Mouse (Mus musculus) lung, postnatal 36 days (tissue): ENCODE measurements around the gene Prkce.

Source experiments
- DNase-seq: peaks from one replicate; pipeline ENCODE4 v3.0.0; 2022; ENCODE audit warnings: mixed read lengths

Gene Prkce

DNA sequence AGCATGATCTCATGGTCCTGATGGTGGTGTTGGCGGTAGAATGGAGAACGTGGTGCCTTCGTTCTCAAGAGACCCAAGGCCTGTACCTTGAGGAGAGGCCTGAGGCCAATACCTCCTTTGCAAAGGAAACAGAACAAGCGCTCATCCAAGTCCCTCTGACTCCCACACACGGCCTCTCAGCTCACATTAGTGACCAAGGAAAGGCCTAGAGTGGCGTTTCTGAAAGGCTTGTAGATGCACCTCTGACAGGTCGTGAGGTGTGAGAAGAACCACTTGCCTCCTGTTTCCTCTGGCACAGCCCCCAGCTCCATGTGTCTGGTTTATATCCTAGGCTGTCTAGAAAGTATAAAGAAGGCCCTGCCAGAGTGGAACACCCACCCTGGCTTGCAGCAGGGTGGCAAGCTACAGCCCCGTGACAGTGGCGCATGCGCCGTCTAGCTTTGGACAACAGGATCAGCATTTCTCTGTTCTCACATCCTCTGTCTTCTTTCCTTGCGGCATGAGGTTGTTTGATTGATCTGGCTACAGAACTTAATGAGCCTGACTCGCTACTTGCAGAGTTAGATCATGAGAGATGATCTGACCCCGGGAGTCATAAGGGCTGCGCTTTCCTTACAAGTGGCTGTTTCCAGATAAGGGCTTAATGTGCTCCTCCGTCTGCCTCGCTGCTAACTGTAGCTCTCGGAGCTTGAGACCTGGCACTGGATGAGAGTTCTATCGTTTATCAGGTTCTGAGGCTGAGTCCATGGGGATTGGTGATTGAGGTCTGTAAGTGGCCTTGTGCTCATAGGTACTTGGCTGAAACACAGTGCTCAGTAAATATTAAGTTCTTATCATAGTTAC is 136.0 kb downstream of the Prkce start:
- DNase-seq, result no peak

DNA sequence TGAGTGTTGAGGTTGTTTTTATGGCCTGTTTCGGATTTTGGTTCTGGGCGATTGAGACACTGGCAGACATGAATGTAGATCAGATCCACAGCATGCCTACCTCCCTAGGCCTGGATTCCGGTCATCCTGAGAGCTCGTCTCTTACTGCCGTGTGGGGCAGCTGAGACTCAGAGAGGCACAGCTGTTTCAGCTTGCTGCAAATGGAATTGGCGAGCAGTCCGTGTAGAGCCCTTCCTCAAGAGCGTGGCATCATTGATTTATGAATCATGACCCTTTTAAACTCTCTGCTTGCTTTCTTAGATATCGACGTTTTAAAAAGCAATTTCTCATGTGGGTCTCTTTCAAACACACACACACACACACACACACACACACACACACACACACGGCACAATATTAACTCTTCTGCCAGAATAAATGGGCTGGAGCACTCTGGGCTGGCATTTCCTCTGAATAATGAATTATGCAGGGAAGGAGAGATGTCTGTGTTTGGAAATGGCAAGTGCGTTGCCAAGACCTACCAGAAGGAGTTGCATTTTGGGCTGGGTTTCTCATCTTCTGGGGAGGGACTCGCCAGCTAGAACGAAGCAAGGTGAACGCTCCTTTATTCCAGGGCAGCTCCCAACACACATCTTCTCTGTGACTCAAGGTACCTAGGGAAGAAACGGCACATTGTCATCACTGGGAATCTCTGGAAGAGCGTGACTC is 137.5 kb downstream of the Prkce start:
- DNase-seq, result no peak

- DNase-seq, result no peak
These were observed 138.6 kb downstream of the Prkce start for GRCm38 (mm10) chr17:86306161-86306560.

GRCm38 (mm10) chr17:86313413-86314139 is 146.0 kb downstream of the Prkce start:
- DNase-seq, result peak; percentile 81

DNA sequence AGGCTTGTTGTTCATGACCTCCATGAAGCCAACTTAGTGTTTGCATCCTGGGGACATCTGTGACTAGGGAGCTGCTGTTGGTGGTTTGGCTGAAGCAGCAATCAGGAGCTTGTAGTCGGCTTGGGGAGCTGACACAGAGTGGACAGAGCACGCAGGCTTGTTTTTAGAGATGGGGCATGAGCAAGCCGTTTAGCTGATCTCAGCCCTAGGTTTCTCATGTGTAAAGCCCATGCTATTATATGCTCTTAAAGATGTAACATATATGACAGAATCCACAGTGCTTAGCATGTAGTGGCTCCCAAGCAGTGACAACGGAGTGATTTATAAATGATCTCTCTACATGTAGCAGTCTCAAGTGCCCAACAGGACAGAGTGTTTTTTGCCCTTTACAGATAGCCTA is 148.3 kb downstream of the Prkce start:
- no peak for DNase-seq

GRCm38 (mm10) chr17:86316771-86317170 is 149.2 kb downstream of the Prkce start:
- DNase-seq, result no peak

- no peak for DNase-seq
These were observed 149.6 kb downstream of the Prkce start for GRCm38 (mm10) chr17:86317197-86317596.

- DNase-seq, result no peak
These were observed 152.5 kb downstream of the Prkce start for GRCm38 (mm10) chr17:86319967-86320602.

DNA sequence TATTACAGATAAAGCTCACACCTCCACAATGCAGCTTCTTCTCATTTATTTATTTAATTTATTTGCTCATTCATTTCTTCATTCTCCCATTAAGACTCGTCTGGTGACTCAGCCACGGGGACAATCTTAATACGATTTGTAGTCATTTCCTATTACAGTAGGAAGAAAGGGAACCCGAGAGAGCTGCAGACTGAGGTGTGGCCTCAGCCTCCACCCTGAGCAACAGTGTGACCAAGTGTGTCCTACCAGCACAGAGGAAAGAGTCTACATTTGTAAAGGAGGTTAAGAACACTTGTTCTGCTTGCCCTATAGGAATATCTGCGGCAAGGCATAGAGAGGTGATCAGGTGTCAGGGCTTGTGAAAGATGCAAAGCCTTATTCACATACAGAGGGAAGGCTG is 155.3 kb downstream of the Prkce start:
- DNase-seq, result no peak

DNA sequence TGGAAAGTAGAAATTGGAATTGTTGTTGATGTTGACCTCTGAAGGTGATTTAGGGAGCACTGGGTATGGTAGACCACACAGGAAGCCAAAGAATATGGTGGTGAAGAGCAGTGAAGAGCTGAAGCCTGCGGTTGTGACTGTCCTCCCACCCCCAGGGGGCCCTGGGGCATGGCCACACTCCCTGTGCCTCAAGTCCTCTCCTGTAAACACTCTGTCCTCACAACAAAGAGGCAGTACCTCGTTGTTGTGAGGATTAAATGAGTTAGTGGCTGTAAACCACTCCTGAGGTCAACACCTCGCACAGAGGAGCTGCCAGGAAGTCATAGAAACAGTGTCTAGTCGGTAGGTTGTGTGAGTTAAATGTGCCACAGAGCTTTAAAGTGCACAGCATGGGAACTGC is 155.7 kb downstream of the Prkce start:
- DNase-seq, result no peak

DNA sequence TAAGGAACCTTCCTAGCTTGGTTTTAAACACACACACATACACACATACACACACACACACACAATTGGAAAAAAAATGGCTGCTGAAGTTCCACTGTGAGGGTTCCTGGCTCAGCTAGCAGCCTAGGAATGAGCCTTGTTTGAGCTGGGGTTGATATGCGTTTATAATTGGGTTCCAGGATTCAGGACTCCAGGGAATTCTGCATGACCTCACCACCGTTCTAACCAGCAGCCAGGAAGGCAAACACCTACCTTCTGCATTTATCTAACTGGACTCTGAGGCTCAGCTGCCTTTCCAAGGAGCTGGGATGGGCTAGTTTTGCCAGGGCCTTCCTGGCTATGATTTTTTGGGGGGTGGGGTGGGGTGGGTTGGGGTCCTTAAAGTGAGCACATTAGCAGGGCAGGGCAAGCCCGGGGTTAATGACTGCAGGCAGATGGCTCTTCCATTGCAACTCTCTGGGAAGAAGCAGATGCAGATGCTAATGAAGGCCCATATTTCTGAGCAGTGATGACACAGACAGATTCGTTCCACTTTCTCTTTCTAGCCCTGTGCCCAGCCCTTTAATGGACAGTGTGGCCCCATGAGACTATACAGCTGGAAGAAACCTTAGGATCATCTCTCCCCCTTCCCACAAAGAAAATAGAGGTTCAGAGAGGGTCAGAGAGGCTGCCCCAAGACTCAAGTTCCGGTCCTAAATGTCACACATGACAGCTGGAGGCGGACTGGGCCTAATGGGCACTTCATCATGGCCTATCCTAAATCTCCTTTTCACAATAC is 156.5 kb downstream of the Prkce start:
- DNase-seq, result no peak

DNA sequence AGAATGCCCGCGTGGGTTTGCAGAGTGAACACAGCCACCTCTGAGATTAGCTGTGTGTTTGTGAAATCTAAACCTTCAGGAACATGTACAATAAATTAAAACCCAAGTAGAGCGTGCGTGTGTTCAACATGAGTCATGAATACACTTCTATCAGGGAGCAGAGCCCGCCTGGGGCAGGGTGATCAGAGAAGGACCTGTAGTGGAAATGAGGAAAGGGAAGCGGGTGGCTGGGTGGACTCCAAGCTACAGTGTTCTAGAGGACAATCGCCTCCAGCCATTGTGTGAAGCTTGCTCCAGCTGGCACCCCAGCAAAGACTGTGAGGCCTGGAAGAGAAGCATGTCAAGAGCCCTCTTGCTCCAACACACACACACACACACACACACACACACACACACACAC is 157.2 kb downstream of the Prkce start:
- peak; percentile 40 for DNase-seq

DNA sequence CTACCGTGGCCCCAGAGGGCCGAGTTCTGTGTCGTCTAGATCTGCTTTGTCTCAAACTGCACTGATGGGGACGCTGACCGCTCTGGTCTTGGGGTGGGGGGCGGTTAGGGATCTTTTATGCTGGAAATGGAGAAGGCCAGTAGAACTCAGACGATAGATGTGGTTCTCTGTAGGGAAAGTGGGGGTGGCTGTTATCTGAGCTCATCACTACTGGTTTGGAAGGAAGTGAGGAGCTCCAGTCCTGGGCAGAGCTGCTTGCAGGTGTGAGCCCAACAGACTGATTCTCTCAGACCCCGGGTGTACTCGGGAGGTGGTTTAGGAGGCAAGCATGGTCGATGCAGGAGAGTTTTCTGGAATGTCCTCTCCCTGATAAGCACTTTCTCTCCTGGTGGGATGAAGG is 157.7 kb downstream of the Prkce start:
- DNase-seq, result no peak

DNA sequence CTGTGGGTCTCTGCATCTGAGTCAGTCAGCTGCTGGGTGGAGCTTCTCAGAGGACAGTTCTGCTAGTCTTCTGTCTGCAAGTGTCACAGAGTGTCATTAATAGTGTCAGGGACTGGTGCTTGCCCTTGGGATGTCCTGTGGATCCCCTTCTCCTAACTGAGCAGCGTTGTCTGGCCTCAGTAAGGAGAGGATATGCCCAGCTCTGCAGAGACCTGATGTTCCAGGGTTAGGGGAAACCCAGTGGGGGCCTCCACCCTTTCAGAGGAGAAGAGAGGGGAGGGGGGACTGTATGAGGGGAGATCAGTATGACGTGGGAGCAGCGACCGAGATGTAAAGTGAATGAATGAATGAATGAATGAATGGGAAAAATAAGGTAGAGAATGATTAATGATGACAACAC is 160.4 kb downstream of the Prkce start:
- DNase-seq, result no peak

- no peak for DNase-seq
These were observed 161.9 kb downstream of the Prkce start for GRCm38 (mm10) chr17:86329273-86330075.

- DNase-seq, result no peak
These were observed 162.7 kb downstream of the Prkce start for GRCm38 (mm10) chr17:86330076-86330955.

DNA sequence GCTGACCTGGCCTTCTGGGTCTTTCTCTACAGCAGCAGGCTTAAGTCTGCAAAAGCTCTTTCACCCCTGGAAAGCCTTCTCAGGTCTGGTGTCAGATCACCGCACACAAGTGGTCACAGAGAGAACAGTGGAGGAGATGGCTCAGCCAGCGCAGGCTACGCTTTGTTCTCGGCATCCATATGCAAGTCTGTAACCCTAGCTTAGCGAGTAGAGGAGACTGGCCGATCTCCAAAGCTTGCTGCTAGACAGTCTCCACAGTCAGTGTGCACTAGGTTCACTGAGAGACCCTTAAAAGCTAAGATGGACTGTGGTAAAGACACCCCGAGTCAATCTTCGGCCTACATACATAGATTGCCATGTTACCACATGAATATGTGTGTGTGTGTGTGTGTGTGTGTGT is 164.2 kb downstream of the Prkce start:
- no peak for DNase-seq

- peak; percentile 60 for DNase-seq
These were observed 167.4 kb downstream of the Prkce start for GRCm38 (mm10) chr17:86334990-86335389.

DNA sequence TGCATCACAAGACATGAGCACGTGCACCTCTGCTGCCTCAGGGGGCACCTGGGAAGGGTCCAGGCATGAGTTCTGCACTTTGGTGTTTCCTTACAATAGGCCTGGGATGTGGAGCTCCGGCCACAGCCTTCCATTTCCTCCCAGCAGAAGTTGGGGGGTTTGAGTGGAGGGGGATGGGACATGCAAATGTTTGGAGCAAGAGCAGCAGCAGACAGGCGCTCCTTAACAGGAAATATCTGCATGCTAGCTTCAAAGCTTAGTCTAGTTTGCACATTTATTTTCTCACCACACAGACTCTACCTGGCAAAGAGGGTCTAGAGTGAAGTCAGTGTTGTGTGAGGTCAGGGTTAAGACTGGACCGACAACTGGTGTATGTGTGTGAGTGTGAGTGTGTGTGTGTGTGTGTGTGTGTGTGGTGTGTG is 169.1 kb downstream of the Prkce start:
- DNase-seq, result no peak

DNA sequence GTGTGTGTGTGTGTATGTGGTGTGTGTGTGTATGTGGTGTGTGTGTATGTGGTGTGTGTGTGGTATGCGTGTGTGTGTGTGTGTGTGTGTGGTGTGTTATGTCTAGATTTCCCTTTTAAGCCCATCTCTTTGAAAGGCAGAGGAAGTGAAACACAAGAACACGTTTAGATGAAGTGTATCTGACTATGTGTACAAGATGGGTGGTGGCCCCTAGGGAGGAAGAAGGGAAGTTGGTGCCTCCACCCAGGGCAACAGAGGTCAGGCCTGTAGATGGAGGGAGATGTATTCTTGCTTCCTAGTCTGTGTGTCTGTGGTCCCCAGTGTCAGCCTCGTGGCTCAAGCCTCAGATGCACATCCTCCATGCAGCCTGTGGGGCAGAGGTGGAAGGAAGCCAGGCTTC is 169.5 kb downstream of the Prkce start:
- peak; percentile 78 for DNase-seq
